Mouse (Mus musculus) heart, adult 2 months (tissue): ENCODE data around the gene Nhej1.

ENCODE experiments used
- CTCF ChIP-seq: fragments of 200-600 bp; IDR thresholded peaks from 2 replicates; pipeline ENCODE4 v1.8.1; 2022; ENCODE audit warnings: antibody characterized with exemption, mild to moderate bottlenecking, moderate library complexity
- EP300 ChIP-seq: fragments of 200-500 bp; IDR thresholded peaks from 2 replicates; pipeline ENCODE4 v1.6.1; 2011; ENCODE audit warnings: low read depth, low read length, control low read depth; ENCODE audit not compliant: insufficient read depth

DNA sequence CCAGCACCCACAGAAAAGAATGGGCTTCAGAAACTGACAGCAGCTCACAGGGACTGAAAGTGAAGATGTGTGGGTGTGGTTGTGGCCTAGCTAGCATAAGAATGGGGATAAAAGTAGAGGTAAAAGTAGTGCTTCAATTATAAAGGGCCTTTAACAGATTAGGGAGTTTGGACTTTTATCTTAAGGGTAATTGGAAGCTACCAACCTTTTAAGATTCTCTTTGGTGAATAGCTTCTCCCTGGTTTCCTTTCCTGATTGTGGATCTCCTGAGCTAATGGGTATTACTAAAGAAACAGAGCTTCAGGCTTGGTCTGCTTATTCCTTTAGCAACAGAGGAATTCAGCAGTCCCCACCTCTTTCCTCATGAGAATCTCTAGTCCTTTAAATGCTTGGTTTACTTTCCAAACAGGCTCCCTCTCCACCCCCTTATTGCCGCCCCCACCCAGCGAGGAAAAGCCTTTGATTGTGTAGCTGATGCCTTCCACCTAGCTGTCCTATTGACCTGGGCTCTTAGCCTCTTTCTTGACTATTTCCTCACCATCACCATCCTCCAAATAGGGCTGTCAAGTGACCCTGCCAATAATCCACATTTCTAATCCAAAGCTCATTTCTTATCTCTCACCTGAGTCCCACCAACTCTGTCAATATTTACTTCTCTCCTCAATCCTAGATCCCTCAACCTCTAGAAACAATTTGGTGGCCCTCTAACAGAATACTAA lies 97.8 kb downstream of the Nhej1 start:
- TF ChIP-seq EP300, result no peak
- no peak for TF ChIP-seq CTCF
